Mouse (Mus musculus): ENCODE results near the gene Map1lc3b. TPM values are rescaled to one million over a fixed set of nuclear protein-coding genes. Genes with fewer than 3 reads are reported as not detected.

Map1lc3b gene
- 141 to 166 TPM (median 161 TPM) in 3 replicates for total RNA-seq (2017)

DNA sequence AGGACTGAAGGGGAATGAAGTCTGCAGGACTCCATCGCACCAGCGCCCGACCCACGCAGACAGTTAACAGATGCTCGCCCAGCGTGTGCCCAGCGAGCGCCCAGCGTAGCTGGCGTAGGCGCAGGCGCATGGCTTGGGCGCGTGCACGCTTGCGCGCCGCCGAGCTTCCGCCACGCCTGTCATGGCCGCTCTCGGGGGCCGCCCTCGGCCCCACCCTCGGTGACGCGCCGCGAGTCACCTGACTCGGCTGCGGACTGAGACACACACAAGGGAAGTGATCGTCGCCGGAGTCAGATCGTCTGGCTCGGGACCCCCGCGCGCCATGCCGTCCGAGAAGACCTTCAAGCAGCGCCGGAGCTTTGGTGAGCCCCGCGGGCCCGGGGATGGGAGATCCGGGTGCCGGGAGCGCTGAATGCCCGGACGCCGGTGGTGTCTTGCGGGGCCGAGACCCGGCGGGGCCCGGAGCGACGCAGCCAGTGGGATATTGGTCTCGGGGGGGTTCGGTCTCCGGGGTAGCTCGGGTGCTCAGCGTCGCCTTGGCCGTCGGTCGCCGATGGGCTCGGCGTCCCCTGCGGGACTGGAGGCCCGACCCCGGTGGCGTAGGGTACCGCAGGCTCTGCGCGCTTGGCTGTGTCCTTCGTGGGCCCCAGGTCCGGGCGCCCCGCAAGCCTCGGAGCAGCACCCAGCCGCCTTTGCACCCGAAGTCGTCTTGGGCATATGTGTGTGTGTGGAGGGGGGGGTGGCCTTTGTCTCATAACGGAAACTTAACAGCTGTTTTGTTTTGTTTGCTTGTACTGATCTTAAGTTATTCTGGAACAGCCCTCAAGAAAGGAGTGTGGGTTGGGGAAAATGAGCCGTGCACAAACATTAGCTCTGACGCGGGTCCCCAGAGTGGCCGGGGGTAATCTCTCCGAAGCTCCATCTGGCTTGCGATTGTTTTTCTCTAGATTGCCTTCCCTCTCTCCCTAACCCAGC, at the start of gene Map1lc3b:
Map1lc3b (plus strand) TSS at position 159 of the 975 bp plus-strand sequence.
- peak; percentile 68 for ATAC-seq (replicated peaks; ENCODE audit: insufficient number of reproducible peaks, low FRiP score, low TSS enrichment, poor library complexity, severe bottlenecking)

DNA sequence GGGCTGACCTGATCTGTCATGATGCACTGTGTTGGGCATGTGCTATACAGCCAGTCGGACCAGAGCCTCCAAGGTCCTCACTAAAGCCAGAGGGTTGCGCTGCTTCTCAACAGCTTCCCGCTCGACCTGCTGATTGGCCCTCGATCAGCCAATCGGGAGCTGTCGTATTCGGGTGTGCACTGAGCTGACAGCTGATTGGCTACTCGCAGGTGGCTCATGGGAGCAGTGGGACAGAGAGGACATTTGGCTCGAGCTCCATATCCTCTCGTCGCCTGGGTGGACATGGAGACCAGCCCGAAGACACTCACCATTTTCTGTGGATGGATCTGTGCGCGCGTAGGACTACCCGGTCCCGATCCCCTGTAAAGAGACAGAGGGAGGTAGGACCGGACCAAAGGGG, 48.3 kb upstream of the Map1lc3b start:
- ATAC-seq (replicated peaks; ENCODE audit: insufficient number of reproducible peaks, low FRiP score, low TSS enrichment, poor library complexity, severe bottlenecking) = no peak

DNA sequence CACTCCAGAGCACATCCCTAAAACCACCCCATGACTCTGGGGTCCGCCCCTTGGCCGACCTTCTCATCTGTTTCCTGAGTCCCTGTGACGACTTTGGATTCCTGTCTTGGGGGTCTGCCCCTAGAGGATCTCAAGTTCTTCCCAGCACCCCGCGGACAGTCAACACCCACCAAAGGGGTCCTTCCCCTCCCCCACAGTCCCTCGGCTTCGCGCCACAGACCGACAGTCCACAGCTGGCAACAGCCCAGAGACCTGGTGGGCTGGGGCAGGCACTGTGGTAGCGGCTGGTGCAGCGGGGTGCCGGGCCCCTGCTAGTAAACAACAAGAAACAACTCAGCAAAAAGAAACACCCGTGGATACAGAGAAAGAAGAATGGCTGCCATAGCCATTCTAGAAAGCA, 47.3 kb upstream of the Map1lc3b start:
- no peak for ATAC-seq (replicated peaks; ENCODE audit: insufficient number of reproducible peaks, low FRiP score, low TSS enrichment, poor library complexity, severe bottlenecking)

DNA sequence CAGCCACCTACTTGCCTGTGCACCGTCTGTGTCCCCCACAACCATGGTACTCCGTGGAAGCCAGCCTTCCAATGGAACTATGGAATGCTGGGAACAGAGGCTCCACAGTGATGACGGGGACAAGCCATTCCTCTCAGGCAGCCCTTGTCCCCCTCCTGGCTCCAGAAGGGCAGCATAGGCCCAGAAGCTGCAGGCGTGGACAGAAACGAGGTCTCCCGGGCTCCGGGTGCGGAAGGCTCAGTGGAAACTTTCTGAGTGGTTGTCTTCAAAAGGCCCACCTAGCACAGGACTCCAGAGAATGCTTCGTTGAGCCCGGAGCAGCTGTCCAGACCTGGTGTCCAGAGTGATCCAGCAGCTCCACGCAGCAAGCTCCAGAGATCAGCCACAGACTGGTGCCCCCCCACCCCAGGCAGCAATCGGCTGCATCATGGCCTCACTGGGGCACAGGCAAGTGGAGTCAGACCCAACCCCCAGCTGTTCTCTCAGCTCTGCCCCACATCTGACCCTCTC, 45.8 kb upstream of the Map1lc3b start, which contains the start of gene 1700018B08Rik:
1700018B08Rik (minus strand) TSS at position 45 of the 510 bp plus-strand sequence.
- ATAC-seq (replicated peaks; ENCODE audit: insufficient number of reproducible peaks, low FRiP score, low TSS enrichment, poor library complexity, severe bottlenecking) = no peak

DNA sequence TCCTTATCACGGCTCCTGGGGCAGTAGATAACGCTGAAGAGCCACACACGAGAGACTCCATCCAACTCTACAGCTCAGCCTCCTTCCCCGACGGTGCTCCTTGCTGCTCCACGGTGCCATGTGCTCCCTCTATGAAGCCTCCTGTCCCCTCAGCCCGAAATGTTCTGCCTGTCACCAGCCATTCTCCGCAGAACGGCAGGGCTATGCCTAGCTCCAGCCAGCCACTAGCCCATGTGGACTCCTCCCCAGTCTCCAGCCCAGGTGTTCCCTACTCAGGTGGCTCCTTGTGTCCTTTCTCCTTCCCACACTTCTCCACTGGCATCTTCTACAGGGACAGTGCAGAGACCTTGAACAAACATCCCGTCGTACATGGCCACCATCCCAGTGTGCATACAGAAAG, 45.2 kb upstream of the Map1lc3b start:
- no peak for ATAC-seq (replicated peaks; ENCODE audit: insufficient number of reproducible peaks, low FRiP score, low TSS enrichment, poor library complexity, severe bottlenecking)

DNA sequence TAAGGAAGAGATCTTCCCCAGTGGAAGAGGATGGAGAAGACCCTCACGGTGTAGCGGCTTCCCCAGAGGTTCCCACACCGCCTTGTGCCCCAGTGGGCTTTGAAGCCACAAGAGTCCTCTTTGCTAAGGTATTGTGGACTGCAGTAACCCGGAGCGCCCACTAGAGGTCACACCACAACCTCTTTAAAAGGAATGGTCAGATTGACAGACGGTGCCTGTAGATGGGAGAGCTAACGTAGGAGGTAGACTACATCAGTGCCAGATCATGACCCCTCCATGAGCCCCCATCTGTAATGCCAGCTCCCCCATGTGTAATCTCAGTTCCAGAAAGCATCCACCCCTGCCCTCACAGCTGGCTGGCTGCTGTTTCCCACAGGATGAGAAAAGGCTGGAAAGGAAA, 43.0 kb upstream of the Map1lc3b start:
- ATAC-seq (replicated peaks; ENCODE audit: insufficient number of reproducible peaks, low FRiP score, low TSS enrichment, poor library complexity, severe bottlenecking) = peak; percentile 79

DNA sequence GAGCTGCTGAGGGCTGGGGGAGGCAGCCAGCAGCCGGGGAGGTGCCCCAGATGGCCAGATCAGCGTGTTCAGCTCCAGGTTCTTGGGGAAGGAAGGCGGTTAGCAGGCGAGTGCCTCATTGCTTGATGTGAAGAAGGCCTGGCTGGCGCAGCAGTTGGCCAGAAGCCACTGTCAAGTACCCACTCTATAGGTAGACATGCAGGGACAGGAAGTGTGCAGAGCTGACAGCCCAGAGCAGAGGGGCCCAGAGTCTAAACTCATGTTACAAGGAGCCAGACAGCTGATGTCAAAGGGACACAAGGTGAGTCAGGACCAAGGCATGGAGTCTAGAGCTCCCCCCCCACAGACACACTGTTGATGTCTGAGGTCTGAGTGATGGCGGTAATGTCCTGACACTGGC, 40.1 kb upstream of the Map1lc3b start:
- no peak for ATAC-seq (replicated peaks; ENCODE audit: insufficient number of reproducible peaks, low FRiP score, low TSS enrichment, poor library complexity, severe bottlenecking)

DNA sequence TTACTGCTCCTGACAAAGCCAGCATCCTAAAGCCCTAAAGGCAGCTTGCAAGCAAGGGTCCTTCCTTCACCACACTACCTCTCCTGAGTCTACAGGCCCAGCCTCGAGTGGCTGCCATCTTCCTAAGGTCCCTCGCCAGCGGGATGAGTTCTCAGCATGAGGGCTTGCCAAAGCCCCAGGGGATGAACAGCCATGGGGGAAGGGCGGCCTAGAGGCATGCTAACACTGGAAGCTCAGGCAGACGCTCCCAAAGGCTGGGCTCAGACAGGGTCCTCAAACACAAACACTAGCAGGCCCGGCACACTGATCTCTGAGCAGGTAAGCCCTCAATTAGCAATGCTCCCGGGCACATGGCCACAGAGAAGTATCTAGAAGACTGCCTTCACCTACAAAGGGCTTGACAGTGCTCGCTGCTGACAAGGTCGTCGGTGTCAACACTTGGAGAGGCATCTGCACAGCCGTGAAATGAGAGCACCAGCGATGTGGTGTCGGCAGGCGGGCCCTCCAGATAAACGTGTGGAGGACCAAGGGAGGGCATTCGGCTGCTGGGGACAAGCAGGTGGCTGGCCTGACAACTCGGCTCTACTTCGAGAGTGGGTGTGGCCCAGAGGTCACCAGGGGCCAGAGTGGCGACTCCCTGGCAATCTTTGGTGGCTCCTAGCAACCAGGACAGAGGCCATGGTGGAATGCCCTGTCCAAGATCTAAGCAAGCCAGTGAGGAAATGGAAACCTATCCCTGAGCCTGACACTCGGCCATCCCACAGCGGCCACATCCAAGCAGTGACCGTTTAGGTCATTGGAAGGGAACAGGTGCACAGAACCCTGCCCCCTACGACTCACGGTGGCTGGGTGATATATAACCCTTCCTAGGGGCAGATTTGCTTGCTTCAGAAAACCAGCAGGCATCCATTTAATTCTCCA, 38.8 kb upstream of the Map1lc3b start:
- ATAC-seq (replicated peaks; ENCODE audit: insufficient number of reproducible peaks, low FRiP score, low TSS enrichment, poor library complexity, severe bottlenecking) = no peak

DNA sequence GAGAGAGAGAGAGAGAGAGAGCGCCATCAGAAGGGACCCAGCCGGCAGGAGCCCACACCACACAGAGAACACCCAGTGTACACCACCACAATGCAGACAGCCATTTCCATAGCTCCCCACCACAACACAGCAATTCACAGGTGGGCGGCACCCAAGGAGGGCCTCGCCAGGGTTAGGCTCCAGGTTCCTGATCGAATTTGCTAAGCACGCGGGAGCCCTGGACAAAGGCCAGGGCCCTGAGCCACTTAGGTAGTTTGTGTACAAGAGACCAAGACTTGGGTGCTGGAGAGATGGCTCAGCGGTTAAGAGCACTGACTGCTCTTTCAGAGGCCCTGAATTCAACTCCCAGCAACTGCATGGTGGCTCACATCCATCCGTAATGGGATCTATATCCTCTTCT, 37.7 kb upstream of the Map1lc3b start:
- no peak for ATAC-seq (replicated peaks; ENCODE audit: insufficient number of reproducible peaks, low FRiP score, low TSS enrichment, poor library complexity, severe bottlenecking)

DNA sequence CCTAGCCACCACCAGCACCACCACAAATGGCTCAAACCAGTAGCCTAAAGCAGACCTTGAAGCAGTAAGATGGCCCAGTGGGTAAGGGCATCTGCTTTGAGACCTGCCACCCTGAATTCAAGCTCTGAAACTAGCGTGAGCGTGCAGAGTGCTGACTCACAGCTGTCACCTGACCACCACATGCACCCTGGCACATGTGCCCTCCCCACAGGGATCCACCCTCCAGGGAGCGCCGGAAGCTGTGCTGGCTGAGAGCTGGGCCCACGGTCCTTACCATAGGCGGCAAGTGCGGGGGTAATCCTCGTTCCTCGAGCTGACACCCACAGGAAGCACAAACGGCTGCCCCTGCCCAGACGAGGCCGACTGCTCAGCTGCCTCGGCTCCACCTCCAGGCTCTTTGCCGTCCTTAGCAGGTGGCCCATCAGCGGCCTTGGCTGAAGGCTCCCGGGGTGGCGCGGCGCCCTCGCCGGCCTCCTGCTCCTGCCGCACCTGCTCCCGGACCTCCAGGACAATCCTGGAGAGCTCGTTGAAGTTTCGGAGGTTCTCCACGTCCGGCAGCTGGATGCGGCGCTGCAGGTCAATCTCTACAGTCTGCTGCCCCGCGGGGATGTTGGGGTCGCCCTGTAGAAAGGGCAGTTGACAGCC, 36.2 kb upstream of the Map1lc3b start:
- no peak for ATAC-seq (replicated peaks; ENCODE audit: insufficient number of reproducible peaks, low FRiP score, low TSS enrichment, poor library complexity, severe bottlenecking)

DNA sequence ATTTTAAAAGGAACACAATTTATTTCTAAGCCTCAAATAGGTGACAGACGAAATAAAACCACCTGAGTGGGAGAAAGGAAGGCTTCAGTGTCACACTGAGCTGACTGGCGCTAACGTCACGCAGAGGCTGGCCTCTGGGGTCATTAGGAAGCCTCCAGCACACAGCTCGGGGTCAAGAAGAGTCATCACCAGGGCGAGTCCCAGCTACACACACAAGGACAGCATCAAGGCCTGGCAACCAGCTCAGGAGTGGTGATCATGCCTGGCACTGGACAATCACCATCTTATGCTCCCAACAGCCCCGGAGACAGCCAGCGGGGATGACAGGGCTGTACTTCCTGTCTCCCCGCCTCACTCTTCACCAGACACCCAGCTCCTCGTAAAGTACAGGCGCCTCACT, 32.4 kb upstream of the Map1lc3b start:
- ATAC-seq (replicated peaks; ENCODE audit: insufficient number of reproducible peaks, low FRiP score, low TSS enrichment, poor library complexity, severe bottlenecking) = no peak

DNA sequence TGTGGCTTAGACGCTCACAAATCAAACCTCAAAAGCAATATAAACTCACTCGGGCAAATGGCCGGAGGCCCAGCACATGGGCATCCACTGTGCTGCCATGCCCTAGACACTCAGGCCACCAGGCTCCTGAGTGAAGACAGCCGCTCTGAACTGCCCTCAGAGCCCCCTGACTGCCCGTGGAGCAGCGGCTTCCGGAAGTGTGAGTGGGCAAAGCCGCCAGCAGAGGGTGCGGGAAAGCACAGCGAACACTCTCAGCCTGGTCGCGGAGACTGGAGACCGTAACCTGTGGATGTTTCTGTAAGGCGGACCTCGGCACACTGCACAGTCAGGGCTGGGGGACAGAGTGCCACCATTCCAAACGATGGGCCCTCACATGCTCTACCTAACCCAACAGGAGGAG, 31.6 kb upstream of the Map1lc3b start:
- ATAC-seq (replicated peaks; ENCODE audit: insufficient number of reproducible peaks, low FRiP score, low TSS enrichment, poor library complexity, severe bottlenecking) = no peak

DNA sequence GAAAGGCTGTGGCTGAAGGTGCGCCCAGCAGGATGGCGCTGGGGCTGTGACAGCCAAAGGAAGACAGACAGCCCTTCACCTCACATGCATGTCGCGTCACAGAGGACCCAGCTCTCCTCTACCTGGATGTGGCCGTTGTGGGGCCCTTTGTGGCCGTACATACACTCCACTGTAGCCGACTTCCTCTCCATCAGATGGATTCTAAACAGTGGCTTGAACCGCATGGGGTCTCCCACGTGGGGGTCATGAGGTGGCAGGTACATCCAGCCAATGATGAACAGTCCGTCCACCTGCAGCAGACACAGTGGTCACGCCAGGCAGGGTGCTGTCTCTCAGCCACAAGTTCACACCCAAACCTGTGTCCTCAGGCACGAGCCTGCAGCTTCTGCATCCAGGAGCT, 30.4 kb upstream of the Map1lc3b start:
- no peak for ATAC-seq (replicated peaks; ENCODE audit: insufficient number of reproducible peaks, low FRiP score, low TSS enrichment, poor library complexity, severe bottlenecking)

DNA sequence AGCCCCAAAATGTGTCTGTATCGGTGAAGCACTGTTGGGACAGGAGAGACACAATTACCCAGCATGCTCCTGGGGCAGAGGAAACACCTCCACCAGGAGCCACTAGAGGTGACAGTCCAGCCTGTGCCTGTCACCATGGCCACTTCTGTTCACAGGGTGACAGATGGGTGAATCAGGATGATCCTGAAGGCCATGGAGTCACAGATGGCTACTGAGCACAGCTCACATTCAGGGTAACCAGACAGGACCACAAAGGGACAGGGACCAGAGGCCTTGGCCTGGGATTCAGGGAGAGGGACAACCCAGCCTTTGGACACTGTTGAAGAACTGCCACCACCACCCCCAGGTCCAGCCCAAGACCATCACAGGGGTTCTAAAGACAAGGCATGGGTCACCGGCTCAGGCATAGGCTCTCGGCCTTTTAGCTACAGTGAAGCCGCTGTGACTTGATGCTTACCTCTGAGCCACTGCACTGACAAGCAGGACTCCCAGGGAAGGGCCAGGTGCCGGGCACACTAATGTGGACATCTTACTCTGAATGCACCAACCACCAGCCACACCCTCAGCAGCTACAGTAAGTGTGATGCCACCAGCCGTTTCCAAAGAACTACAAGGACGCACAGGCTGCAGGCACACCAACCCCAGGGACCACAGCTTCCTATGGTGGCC, 29.6 kb upstream of the Map1lc3b start:
- ATAC-seq (replicated peaks; ENCODE audit: insufficient number of reproducible peaks, low FRiP score, low TSS enrichment, poor library complexity, severe bottlenecking) = no peak

DNA sequence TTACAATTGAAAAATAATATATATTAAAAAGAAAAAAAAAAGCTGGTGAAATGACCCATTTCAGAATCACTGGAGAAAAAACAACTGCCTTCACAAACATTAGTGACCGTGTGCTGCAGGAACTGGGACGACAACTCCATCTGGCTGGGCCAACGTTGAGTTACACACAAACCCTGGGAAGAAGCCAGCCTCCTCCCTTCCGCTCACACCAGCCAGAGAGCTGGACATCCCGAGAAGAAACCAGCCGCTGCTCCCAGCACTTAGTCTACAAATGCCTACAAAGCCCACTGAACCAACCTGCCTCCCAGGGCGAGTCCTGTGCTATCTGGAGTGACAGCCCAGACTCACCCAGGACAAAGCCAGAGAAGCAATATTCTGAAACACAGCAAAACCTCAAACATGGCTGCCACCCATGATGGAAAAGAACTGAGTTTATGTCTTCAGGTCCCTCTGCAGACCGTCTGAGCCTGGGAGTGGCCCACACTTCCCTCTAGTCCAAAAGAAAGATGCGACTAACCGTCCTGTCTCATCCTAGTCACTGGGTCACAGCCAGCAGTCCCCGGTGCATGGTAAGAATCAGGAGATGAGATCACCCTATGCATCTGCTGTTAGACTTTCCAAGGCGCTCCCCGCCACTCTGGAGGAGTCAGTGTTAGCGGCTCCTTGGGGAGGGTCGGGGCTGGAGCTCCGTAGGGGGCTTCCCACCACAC, 28.4 kb upstream of the Map1lc3b start:
- ATAC-seq (replicated peaks; ENCODE audit: insufficient number of reproducible peaks, low FRiP score, low TSS enrichment, poor library complexity, severe bottlenecking) = no peak

DNA sequence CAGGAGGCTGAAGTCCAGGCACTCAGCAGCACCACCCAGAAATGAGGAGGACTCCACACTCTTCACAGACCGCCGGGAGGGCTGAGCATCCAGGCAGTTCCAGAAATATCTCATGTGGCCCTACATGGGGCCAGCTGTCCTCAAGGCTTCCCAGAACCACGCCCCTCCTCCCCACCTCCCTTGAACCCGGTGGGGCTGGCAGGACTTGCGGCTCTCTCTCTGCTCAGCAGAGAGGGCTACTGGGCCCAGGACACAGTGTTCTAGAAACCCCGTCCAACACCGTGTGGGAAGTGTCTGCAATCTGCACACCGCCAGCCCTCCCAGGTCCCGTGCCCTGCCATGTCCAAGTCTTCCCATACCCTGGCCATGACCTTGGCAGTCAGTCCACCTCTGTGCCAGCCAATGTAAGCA, 27.2 kb upstream of the Map1lc3b start:
- no peak for ATAC-seq (replicated peaks; ENCODE audit: insufficient number of reproducible peaks, low FRiP score, low TSS enrichment, poor library complexity, severe bottlenecking)

DNA sequence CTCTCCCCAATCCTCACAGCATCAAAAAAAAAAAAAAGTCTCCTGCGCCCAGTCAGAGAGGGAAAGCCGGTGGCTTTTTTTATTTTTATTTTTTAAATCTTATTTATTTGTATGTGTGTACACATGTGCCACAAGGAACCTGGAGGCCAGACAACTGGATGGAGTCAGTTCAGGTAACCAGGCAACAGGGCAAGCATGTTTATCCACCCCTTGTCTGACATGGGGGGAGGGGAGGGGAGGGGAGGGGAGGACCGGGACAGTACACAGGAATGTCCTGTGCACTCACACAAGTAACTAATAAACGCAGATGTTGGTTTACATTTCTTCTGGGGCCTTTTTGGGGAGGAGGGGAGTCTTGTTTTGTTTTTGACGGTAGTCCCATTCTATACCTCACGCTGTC, 26.5 kb upstream of the Map1lc3b start:
- no peak for ATAC-seq (replicated peaks; ENCODE audit: insufficient number of reproducible peaks, low FRiP score, low TSS enrichment, poor library complexity, severe bottlenecking)

DNA sequence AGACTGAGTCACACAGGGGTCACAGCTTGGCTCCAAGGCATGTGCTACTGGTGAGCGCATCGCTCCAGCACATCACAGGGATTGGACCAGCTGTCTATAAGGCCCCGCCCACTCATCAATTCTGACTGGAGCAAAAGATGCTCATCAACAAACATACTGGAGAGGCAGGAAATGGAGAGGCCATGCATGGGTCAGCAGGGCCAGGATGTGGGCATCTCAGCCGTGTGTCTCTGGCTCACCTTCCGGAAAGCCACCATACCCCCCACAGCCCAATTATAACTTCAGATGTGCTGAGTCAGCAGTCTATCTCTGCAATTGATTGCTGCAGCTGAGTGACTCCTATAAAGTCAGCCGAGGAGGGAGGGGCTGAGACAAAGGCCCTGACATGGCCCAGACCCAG, 21.8 kb upstream of the Map1lc3b start:
- no peak for ATAC-seq (replicated peaks; ENCODE audit: insufficient number of reproducible peaks, low FRiP score, low TSS enrichment, poor library complexity, severe bottlenecking)
